Mouse (Mus musculus) urinary bladder, postnatal 4 days (tissue): ENCODE measurements at regions not wholly inside any gene's neighbourhood (a gene's known extent, or its start where the extent isn't known, plus 50 kb on each side); places are given as distances from the start of the nearest gene placed in this dataset.
A peak's percentile ranks its signal among the peaks of the same experiment; 100 is the strongest.

Experiments
- DNase-seq, 2 experiments: peaks; one replicate each; pipeline ENCODE4 v3.0.0; 2021 to 2022; ENCODE audit warnings: low spot score in 2 of 2

DNA sequence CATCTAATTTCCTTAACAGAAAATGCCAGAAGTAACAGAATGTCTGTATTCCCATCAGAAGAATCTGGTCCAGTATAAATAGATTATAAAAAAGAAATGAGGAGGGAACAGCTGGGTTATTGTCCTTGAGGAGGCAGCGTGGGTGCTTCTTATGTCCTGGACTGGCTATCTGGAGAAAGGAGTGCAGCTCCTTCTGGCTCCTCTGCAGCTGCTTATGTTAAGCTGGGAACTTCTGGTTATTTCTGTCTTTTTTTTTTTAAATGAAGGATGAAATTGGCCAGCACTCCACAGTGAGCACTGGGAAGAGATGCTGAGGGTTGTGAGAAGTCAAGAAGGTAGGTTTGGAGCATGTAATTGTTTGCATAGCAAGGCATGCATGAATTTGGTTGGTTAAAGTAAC is 441.5 kb downstream of the Ebf1 start:
- DNase-seq: no peak

DNA sequence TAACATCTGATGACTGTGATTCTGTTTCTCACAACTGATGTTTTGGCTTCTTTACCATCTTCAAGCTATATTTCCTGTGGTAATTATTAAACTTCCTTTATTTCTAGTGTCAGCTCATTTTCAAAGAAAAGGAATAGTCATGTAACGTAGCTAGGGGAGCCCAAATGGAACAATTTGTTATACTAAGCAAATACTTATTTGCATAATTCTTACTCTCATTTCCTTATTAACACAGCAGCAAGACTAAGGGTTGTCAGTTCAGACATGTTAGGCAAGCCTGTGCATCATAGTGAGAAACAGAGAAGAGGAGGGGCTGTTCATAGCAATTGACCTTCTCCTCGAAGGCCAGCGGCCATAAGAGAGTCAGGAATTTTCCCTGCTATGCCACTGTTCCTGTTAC is 449.5 kb downstream of the Ebf1 start:
- no peak for DNase-seq

GRCm38 (mm10) chr11:45070280-45070679 is 453.2 kb downstream of the Ebf1 start:
- DNase-seq: no peak

DNA sequence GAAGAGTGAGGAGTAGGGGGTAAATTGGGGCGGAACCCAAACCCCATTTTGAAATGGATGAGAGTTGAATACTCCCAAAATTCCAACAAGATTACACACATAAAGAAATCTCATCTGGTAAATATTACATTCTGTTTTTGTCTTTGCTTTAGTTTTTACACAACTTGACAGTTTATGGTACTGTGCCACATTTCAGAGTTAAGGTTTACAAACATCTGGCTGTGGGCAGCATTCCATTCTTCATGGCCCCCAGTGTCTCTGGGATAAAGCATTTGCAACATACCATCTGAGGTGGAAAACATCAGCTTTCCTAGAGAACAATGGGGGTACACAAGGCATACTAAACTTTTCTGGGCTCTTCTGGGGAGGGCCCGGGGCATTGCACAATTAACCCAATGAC is 454.1 kb downstream of the Ebf1 start:
- no peak for DNase-seq

GRCm38 (mm10) chr11:45084506-45085037 is 467.5 kb downstream of the Ebf1 start:
- no peak for DNase-seq

- no peak for DNase-seq
These were observed 468.0 kb downstream of the Ebf1 start for GRCm38 (mm10) chr11:45085145-45085544.

GRCm38 (mm10) chr11:45087186-45087915 is 470.2 kb downstream of the Ebf1 start:
- no peak for DNase-seq

DNA sequence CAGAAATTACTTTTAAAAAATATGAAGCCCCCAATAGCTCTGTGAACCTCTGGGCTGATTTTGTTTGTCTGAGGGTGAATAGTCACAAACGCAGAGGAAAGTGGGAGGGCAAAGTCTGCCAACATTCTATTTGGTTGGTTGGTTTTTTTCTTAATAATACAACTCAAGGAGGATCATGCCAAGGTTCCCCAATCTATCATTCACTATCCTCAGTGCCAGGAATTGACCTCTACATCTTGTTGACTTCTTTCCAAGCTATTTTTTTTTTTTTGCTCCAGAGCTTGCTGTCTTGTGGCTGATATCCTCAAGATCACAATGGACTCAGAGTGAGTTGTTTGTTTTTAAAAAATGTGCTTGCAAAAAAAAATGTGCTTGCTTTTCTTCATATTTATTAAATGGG is 471.2 kb downstream of the Ebf1 start:
- DNase-seq: no peak

- DNase-seq: no peak
These were observed 472.4 kb downstream of the Ebf1 start for GRCm38 (mm10) chr11:45089561-45089960.

DNA sequence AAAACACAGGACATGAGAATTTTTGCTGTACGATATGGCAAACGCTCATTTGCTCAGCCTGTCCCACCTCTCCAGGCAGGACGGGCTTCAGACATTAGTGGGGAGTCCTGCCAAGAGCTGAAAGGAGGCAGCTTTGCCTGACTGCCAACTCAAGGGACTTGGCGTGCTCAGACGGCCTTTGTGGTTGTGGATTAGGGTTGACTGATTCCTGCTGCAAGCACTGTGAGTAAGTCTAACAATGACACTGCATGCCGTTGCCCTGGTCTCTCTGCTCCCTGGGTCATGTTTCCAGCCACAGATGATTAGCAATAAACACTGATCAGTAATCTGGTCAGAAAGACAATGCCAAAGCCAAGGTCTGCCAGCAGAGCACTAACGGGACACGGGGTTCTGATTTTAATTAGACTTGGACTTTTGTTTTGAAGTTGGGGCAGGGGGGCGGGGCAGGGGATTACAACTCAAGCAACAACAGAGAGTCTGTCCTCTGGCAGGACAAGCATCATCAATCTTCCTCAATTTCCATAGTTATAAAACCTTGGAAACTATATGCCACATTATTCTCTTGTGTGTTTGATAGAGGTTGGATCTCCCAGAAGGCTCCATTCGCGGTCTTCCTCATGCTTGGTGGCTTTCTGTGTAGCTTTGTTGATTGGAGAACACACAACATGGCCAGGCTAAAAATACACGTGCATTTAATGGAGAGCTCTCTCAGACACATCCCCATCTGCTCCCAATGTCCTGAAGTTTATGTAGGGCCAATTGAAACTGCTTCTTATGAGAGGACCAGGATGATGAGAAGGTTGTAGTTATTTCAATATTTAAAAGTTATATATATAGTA is 486.6 kb downstream of the Ebf1 start:
- peak in 1 of 2 experiments; percentile 33 for DNase-seq

DNA sequence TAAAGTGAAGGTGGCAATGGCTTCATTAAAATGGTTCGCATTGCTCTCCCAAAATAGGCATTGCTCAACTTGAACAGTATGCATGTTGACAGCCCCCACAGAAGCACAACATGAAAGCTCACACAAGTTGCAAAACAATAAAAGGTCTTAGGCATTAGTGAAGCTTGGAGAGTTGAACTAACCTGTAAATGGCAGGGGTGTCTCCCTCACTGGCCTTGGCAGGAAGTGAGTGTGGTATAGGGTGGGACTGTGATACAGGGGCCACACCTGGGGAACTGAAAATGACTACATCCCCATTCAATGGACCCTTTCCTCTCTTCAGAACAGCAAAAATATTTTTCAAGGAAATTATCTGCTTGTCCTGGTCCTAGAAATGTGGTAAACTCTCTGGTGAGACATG is 499.6 kb downstream of the Ebf1 start:
- DNase-seq: no peak

DNA sequence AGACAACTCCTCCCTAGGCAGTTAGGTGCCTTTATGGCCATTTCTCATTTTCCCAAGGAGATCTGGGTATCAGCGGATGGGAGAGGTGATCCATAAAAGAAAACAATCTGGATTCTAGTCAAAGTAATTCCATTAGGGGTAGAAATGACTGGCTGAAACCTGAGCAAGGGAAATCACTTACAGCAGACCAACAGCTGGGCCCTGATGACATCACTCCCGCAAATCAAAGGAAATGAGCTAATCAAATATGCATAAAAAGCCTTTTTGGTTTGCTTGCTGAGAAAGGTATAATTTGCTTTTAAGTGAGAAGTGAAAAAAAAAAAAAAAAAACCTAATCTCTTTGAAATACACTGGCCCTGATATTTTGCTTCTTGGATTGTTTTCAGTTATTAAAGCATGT is 506.2 kb downstream of the Ebf1 start:
- DNase-seq: no peak

GRCm38 (mm10) chr11:45136781-45137180 is 519.7 kb downstream of the Ebf1 start:
- no peak for DNase-seq

DNA sequence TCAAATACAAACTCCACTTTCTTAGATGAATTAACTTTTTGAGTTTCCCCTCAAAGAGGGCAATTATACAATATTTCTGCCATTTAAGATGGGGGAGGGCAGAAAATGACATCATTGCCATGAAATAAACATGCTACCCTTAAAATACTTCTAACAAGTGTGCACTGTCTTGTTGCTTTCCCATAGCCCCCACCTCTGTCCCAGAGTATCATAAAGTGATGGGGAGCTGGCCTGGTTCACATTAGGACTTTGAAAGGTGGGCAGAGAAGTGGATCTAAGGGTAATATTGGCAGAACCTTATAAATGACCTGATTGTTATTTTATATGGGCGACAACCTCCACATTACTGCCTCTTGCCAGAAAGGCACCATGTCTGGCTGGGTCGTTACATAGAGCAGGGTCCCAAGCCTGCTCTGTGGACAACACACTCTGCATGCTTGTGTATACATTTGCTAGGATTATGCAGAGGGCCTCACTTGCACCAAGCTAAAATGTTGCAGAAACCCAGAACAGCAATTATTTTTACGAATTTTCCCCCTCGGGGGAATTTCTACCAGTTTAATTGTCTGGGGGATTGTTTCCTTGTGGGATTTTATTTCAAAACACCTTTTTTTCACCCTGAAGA is 521.3 kb downstream of the Ebf1 start:
- DNase-seq: no peak

DNA sequence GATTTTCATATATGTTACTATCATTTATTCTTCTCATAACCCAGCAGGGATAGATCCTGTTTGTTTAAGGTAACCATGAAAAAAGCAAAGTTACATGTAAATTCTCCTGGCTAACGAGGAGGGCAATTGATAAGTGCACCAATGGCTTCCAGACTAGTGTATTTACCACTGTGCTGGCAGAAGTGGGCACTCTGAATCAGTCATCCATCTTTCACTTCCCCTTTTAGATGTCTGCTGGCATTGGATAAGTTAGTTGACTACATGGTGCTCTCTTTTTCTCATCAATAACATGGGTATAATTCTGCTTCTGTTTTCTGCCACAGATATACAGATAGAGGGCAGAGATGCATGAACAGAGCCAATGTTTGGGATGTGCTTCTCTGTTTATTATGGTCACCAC is 523.4 kb downstream of the Ebf1 start:
- no peak for DNase-seq

GRCm38 (mm10) chr11:45154070-45154469 is 537.0 kb downstream of the Ebf1 start:
- no peak for DNase-seq

DNA sequence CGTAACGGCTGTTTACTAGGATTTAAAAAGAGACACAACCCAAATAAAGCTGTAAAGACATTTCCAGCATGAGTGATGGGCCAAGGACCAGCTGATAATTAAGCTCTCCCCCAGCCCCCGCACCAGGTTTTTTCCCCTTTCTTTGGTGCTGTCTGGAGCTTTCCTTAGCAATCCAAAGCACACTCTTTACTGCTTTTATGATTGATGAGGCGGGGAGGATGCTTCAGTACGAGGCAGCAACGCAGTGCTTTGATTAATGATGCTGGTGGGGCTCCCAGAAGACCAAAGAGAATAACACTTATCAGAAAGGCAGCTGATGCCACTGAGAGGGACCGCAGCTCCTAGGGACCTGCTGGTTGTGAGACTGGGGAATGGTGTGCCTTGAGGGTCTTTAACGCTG is 537.4 kb downstream of the Ebf1 start:
- DNase-seq: no peak

- DNase-seq: no peak
These were observed 538.7 kb downstream of the Ebf1 start for GRCm38 (mm10) chr11:45155782-45156181.

GRCm38 (mm10) chr11:45158282-45158681 is 541.2 kb downstream of the Ebf1 start:
- DNase-seq: no peak

DNA sequence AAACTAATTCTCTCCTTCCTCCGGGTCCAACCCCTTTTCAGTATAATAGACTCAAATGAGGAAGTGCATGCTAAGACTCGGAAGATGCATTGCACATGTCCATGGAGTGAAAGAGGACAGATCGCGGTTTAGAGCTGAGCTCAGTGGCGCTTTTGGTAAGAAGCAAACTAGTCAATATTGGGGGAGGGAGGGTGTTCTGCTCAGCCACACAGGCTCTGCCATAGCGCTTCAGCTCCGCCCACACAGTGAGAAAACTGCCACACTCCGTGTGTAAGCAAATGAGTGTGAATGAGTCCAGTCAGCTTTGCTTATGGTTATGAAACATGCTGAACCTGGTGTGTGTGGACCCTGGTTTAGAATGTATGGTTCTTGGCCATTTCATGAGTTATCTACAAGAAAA is 543.8 kb downstream of the Ebf1 start:
- DNase-seq: no peak

- no peak for DNase-seq
These were observed 556.4 kb downstream of the Ebf1 start for GRCm38 (mm10) chr11:45173546-45173945.

DNA sequence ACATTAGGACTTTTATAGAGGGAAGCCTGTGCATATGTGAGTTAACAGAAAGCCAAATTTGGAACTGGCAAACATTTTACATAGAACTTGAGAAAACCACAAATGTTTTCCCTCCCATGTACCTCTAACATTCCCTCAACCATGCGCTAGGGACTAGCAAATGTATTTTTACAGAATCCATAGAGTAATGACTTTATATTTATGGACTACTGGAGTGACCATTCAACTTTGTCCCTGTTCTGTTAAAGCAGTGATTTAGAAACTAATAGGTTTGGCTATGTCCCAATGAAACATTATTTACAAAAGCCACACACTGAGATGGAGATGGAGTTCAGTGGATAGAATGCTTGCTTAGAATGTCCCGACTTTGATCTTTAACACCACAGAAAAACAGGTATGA is 557.0 kb downstream of the Ebf1 start:
- no peak for DNase-seq
